Mouse (Mus musculus) MEL (cell line): Measurements from ENCODE around the gene Cercam. TPM values are rescaled to one million over a fixed set of nuclear protein-coding genes. Genes with fewer than 3 reads are reported as not detected.

Experiments used
- DNase-seq: peaks from one replicate; pipeline ENCODE4 v3.0.0; 2011; ENCODE audit warnings: low read depth, low spot score
- H3K27ac ChIP-seq: 2 replicates; pipeline ENCODE4 v1.5.1; 2012; ENCODE audit warnings: low read depth, mild to moderate bottlenecking, control low read depth, low read length, moderate library complexity; ENCODE audit not compliant: control insufficient read depth
- H3K27me3 ChIP-seq, 2 experiments: fragments of 150-350 bp in 1 of 2; sonication (generic) in 1 of 2; 2 replicates each; pipeline ENCODE4 v1.6.1; 2012; ENCODE audit warnings: low read length in 2 of 2, mild to moderate bottlenecking in 2 of 2, improper control_type of control experiment in 1 of 2, moderate library complexity in 1 of 2; ENCODE audit not compliant: insufficient read depth in 2 of 2, control insufficient read depth in 1 of 2
- H3K36me3 ChIP-seq, 2 experiments: 2 replicates each; pipeline ENCODE4 v1.6.1; 2012 to 2014; ENCODE audit warnings: low read length in 2 of 2, improper control_type of control experiment in 1 of 2, inconsistent platforms in 1 of 2, mild to moderate bottlenecking in 1 of 2; ENCODE audit not compliant: insufficient read depth in 2 of 2, control insufficient read depth in 1 of 2
- H3K4me1 ChIP-seq, 2 experiments: fragments of 150-350 bp in 1 of 2; sonication (generic) in 1 of 2; 2 replicates each; pipeline ENCODE4 v1.6.1; 2012; ENCODE audit warnings: low read length in 2 of 2, improper control_type of control experiment in 1 of 2, mild to moderate bottlenecking in 1 of 2; ENCODE audit not compliant: insufficient read depth in 2 of 2, control insufficient read depth in 1 of 2
- H3K4me3 ChIP-seq, 2 experiments: fragments of 150-350 bp in 1 of 2; sonication (generic) in 1 of 2; 2 replicates each; pipeline ENCODE4 v1.5.1; 2012; ENCODE audit warnings: low read depth in 2 of 2, low read length in 2 of 2, mild to moderate bottlenecking in 2 of 2, moderate library complexity in 2 of 2, control low read depth in 1 of 2, improper control_type of control experiment in 1 of 2; ENCODE audit not compliant: control insufficient read depth in 1 of 2, insufficient read depth in 1 of 2
- H3K79me2 ChIP-seq: 2 replicates; pipeline ENCODE4 v1.6.1; 2012; ENCODE audit warnings: mild to moderate bottlenecking, low read length, moderate library complexity; ENCODE audit not compliant: control insufficient read depth, poor library complexity, insufficient read depth
- H3K9ac ChIP-seq: 2 replicates; pipeline ENCODE4 v1.6.1; 2012; ENCODE audit warnings: low read depth, mild to moderate bottlenecking, control low read depth, low read length, moderate library complexity; ENCODE audit not compliant: control insufficient read depth, poor library complexity, severe bottlenecking
- H3K9me3 ChIP-seq: fragments of 150-350 bp; sonication (generic); replicated peaks from 2 replicates; pipeline ENCODE4 v1.6.1; 2012; ENCODE audit warnings: mild to moderate bottlenecking, low read length, improper control_type of control experiment, moderate library complexity; ENCODE audit not compliant: insufficient read depth
- BHLHE40 ChIP-seq: IDR thresholded peaks from 2 replicates; pipeline ENCODE4 v1.6.1; 2012; ENCODE audit warnings: low read depth, mild to moderate bottlenecking, inconsistent platforms, low read length, improper control_type of control experiment, borderline replicate concordance
- CHD1 ChIP-seq: IDR thresholded peaks from 2 replicates; pipeline ENCODE4 v1.6.1; 2012; ENCODE audit warnings: low read depth, mild to moderate bottlenecking, inconsistent platforms, low read length, improper control_type of control experiment
- ELF1 ChIP-seq: IDR thresholded peaks from 2 replicates; pipeline ENCODE4 v1.6.1; 2014; ENCODE audit warnings: low read depth, mild to moderate bottlenecking, inconsistent platforms, low read length, improper control_type of control experiment, moderate library complexity
- EP300 ChIP-seq, 2 experiments: IDR thresholded peaks; 2 replicates each; pipeline ENCODE4 v1.6.1; 2011; ENCODE audit warnings: improper control_type of control experiment in 2 of 2, low read length in 2 of 2, low read depth in 1 of 2, mild to moderate bottlenecking in 1 of 2
- ETS1 ChIP-seq: IDR thresholded peaks from 2 replicates; pipeline ENCODE4 v1.6.1; 2012; ENCODE audit warnings: low read depth, mild to moderate bottlenecking, inconsistent platforms, low read length, improper control_type of control experiment, moderate library complexity
- MAZ ChIP-seq: IDR thresholded peaks from 2 replicates; pipeline ENCODE4 v1.6.1; 2012; ENCODE audit warnings: low read depth, mild to moderate bottlenecking, inconsistent platforms, low read length, improper control_type of control experiment
- MXI1 ChIP-seq: IDR thresholded peaks from 2 replicates; pipeline ENCODE4 v1.6.1; 2011; ENCODE audit warnings: mild to moderate bottlenecking, low read depth, low read length, improper control_type of control experiment
- NRF1 ChIP-seq: IDR thresholded peaks from 2 replicates; pipeline ENCODE4 v1.6.1; 2014; ENCODE audit warnings: low read depth, mild to moderate bottlenecking, inconsistent platforms, low read length, improper control_type of control experiment, moderate library complexity; ENCODE audit not compliant: poor library complexity, insufficient read depth, severe bottlenecking
- POLR2A ChIP-seq, 2 experiments: IDR thresholded peaks; 2 replicates each; pipeline ENCODE4 v1.6.1; 2011 to 2012; ENCODE audit warnings: low read length in 2 of 2, mild to moderate bottlenecking in 2 of 2, control low read depth in 1 of 2, improper control_type of control experiment in 1 of 2, low read depth in 1 of 2, moderate library complexity in 1 of 2; ENCODE audit not compliant: control insufficient read depth in 1 of 2, insufficient read depth in 1 of 2, poor library complexity in 1 of 2
- POLR2AphosphoS2 ChIP-seq: IDR thresholded peaks from 2 replicates; pipeline ENCODE4 v1.6.1; 2011; ENCODE audit warnings: low read length, improper control_type of control experiment
- RAD21 ChIP-seq: IDR thresholded peaks from 2 replicates; pipeline ENCODE4 v1.6.1; 2011; ENCODE audit warnings: mild to moderate bottlenecking, low read depth, low read length, improper control_type of control experiment
- RCOR1 ChIP-seq: IDR thresholded peaks from 2 replicates; pipeline ENCODE4 v1.6.1; 2012; ENCODE audit warnings: low read depth, mild to moderate bottlenecking, inconsistent platforms, low read length, improper control_type of control experiment
- SIN3A ChIP-seq: IDR thresholded peaks from 2 replicates; pipeline ENCODE4 v1.6.1; 2012; ENCODE audit warnings: low read length, improper control_type of control experiment, inconsistent platforms
- TBP ChIP-seq: IDR thresholded peaks from 2 replicates; pipeline ENCODE4 v1.8.0; 2011; ENCODE audit warnings: low read depth, low read length, improper control_type of control experiment
- UBTF ChIP-seq: IDR thresholded peaks from 2 replicates; pipeline ENCODE4 v1.6.1; 2012; ENCODE audit warnings: low read depth, mild to moderate bottlenecking, inconsistent platforms, low read length, improper control_type of control experiment, moderate library complexity, borderline replicate concordance; ENCODE audit not compliant: insufficient read depth
- USF1 ChIP-seq: IDR thresholded peaks from 2 replicates; pipeline ENCODE4 v1.6.1; 2014; ENCODE audit warnings: low read depth, mild to moderate bottlenecking, inconsistent platforms, low read length, improper control_type of control experiment, moderate library complexity
- USF2 ChIP-seq, 2 experiments: IDR thresholded peaks; 2 replicates each; pipeline ENCODE4 v1.6.1; 2011 to 2012; ENCODE audit warnings: improper control_type of control experiment in 2 of 2, low read length in 2 of 2, borderline replicate concordance in 1 of 2, inconsistent platforms in 1 of 2, low read depth in 1 of 2, mild to moderate bottlenecking in 1 of 2; ENCODE audit not compliant: insufficient read depth in 1 of 2
- ZKSCAN1 ChIP-seq: IDR thresholded peaks from 2 replicates; pipeline ENCODE4 v1.6.1; 2012; ENCODE audit warnings: low read depth, mild to moderate bottlenecking, inconsistent platforms, low read length, improper control_type of control experiment, moderate library complexity
- ZMIZ1 ChIP-seq: IDR thresholded peaks from 2 replicates; pipeline ENCODE4 v1.6.1; 2012; ENCODE audit warnings: low read depth, mild to moderate bottlenecking, inconsistent platforms, low read length, improper control_type of control experiment, moderate library complexity
- ZNF384 ChIP-seq: IDR thresholded peaks from 2 replicates; pipeline ENCODE4 v1.6.1; 2012; ENCODE audit warnings: low read depth, mild to moderate bottlenecking, inconsistent platforms, low read length, improper control_type of control experiment
- polyA plus RNA-seq, 2 experiments: library from polyadenylated mRNA; stranded (reverse) in 1 of 2; unstranded in 1 of 2; fragments of >175 nt in 1 of 2; fragments of >200 nt in 1 of 2; gene quantifications; 2 replicates each; pipeline versions ENCODE4 v1.2.1 to v1.2.4; 2012; ENCODE audit warnings: low replicate concordance in 2 of 2, low read depth in 1 of 2; ENCODE audit not compliant: insufficient read length in 2 of 2, insufficient read depth in 1 of 2, missing spikeins in 1 of 2
- total RNA-seq: library from RNA; depleted of rRNA; stranded (reverse); fragments of 300-350 nt; gene quantifications from 2 replicates; pipeline ENCODE4 v1.2.3, GENCODE M21; 2012

The Cercam gene
- total and polyA plus RNA-seq, 3 experiments = 8.8 to 23.4 TPM; not detected in 1

DNA sequence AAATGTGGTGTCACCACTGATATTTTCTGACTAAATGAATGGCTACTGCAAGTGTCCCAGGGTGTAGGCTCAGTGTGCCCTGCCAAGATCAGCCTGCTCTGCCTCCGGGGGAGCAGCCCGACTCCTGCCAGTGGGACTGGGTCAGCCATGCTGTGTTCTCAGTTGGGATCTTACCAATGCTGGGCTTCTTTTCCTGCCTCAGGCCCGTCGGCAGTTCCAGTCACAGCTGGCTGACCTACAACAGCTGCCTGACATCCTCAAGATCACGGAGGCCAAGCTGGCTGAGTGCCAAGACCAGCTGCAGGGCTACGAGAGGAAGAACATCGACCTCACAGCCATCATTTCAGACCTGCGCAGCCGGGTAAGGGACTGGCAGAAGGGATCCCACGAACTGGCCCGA is 53.0 kb downstream of the Cercam start:
- H3K4me1 ChIP-seq = no peaks in the 10 kb centered on the region
- TF ChIP-seq ZMIZ1 (no peak), NRF1 (no peak), SIN3A (no peak), ZKSCAN1 (no peak), MAZ (no peak), ELF1 (no peak), EP300 (IDR thresholded peaks at IDR 0.05; ENCODE audit: low read depth in 1 of 2, low read length in 2 of 2) (no peak), BHLHE40 (no peak), POLR2A (IDR thresholded peaks at IDR 0.05; ENCODE audit: control insufficient read depth in 1 of 2, insufficient read depth in 1 of 2, low read depth in 1 of 2, low read length in 2 of 2, poor library complexity in 1 of 2) (no peak)
- TF ChIP-seq, all 39 proteins: peak for 0
- Histone ChIP-seq H3K4me3 (no peak overlapping the region), H3K36me3 (peaks cover 0 to 22% of the 10 kb centered on the region in 2 experiments; a peak in 2 of 4 replicates), H3K9me3 (no peaks in the 10 kb centered on the region), H3K9ac (no peak overlapping the region), H3K79me2 (no peaks in the 10 kb centered on the region), H3K27me3 (no peaks in the 10 kb centered on the region), H3K27ac (no peak overlapping the region)
- DNase-seq = peak; percentile 20

DNA sequence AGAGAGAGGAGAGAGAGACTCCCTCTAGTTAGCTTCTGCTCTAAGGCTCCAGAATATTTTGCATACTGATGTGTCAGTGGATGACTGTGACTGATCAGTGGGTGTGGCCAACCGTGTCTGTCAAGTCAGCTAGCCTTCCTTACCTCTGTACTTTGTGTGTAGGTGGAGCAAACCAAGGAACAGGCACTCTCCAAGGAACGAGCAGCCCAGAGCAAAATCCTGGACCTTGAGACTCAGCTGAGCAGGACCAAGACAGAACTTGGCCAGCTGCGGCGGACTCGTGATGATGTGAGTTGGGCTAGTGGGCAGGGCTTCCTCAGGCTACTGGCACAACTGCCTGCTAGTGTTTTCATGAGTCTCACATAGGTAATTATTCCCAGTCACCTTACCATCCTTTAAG is 57.6 kb downstream of the Cercam start:
- peaks cover 0 to 19% of the 10 kb centered on the region in 2 experiments; a peak in 2 of 4 replicates for H3K36me3 ChIP-seq
- H3K9me3 ChIP-seq = no peaks in the 10 kb centered on the region
- no peaks in the 10 kb centered on the region for H3K4me1 ChIP-seq
- peak; percentile 20 for DNase-seq
- no peak overlapping the region for H3K27ac ChIP-seq
- H3K9ac ChIP-seq = no peak overlapping the region
- no peaks in the 10 kb centered on the region for H3K79me2 ChIP-seq
- TF ChIP-seq USF2 (IDR thresholded peaks at IDR 0.05; ENCODE audit: borderline replicate concordance in 1 of 2, insufficient read depth in 1 of 2, low read depth in 1 of 2, low read length in 2 of 2) (no peak), TBP (no peak), ZKSCAN1 (no peak), POLR2A (IDR thresholded peaks at IDR 0.05; ENCODE audit: control insufficient read depth in 1 of 2, insufficient read depth in 1 of 2, low read depth in 1 of 2, low read length in 2 of 2, poor library complexity in 1 of 2) (no peak), POLR2AphosphoS2 (no peak), UBTF (no peak), RAD21 (no peak), SIN3A (no peak), MXI1 (no peak), USF1 (no peak), CHD1 (no peak), ZMIZ1 (no peak), ETS1 (no peak), ZNF384 (no peak), RCOR1 (no peak)
- no peak overlapping the region for H3K4me3 ChIP-seq
- H3K27me3 ChIP-seq = no peaks in the 10 kb centered on the region
